Mouse (Mus musculus) embryo, embryonic 11.5 days (tissue): ENCODE measurements around the gene Cmtm1.
A peak's percentile ranks its signal among the peaks of the same experiment; 100 is the strongest.
"Not testable (repeated sequence)": the region's sequence is repeated elsewhere in the genome, so short reads cannot be mapped to it uniquely, and the experiment has no call there.

ENCODE experiments used
- DNase-seq: peaks from one replicate; pipeline ENCODE4 v3.0.0-alpha.2; 2012; ENCODE audit warnings: low read depth, low spot score

Cmtm1 gene

GRCm38 (mm10) chr8:104321267-104321666 is 11.3 kb upstream of the Cmtm1 start, which contains the start of gene Gm11020:
TSS of gene Gm11020 (plus strand) at chr8:104321567.
- DNase-seq: not testable (repeated sequence)

GRCm38 (mm10) chr8:104313311-104313710 is 3.4 kb upstream of the Cmtm1 start:
- DNase-seq: no peak

GRCm38 (mm10) chr8:104312023-104312422 is 2.1 kb upstream of the Cmtm1 start:
- not testable (repeated sequence) for DNase-seq

GRCm38 (mm10) chr8:104308341-104308740 is 1.6 kb downstream of the Cmtm1 start:
- not testable (repeated sequence) for DNase-seq

- DNase-seq: no peak
Measured at GRCm38 (mm10) chr8:104304962-104305361, 5.0 kb downstream of the Cmtm1 start.

GRCm38 (mm10) chr8:104302536-104302935 is 7.4 kb downstream of the Cmtm1 start:
- not testable (repeated sequence) for DNase-seq

GRCm38 (mm10) chr8:104301577-104301976 is 8.4 kb downstream of the Cmtm1 start:
- DNase-seq: not testable (repeated sequence)

- no peak for DNase-seq
Measured at GRCm38 (mm10) chr8:104294396-104294795, 15.5 kb downstream of the Cmtm1 start.

- DNase-seq: not testable (repeated sequence)
Measured at GRCm38 (mm10) chr8:104293081-104293480, 16.9 kb downstream of the Cmtm1 start, which contains the start of gene Cmtm2a. TSS of gene Cmtm2a (minus strand) at chr8:104293181.

- DNase-seq: no peak
Measured at GRCm38 (mm10) chr8:104268937-104269440, 41.0 kb downstream of the Cmtm1 start.

GRCm38 (mm10) chr8:104268368-104268767 is 41.6 kb downstream of the Cmtm1 start:
- DNase-seq: no peak

- DNase-seq: not testable (repeated sequence)
Measured at GRCm38 (mm10) chr8:104264271-104264935, 45.5 kb downstream of the Cmtm1 start.

GRCm38 (mm10) chr8:104261802-104262201 is 48.1 kb downstream of the Cmtm1 start:
- DNase-seq: not testable (repeated sequence)

- DNase-seq: no peak
Measured at GRCm38 (mm10) chr8:104253016-104253415, 56.9 kb downstream of the Cmtm1 start.

- no peak for DNase-seq
Measured at GRCm38 (mm10) chr8:104251461-104251860, 58.5 kb downstream of the Cmtm1 start.

GRCm38 (mm10) chr8:104250439-104251367 is 59.2 kb downstream of the Cmtm1 start, which contains the start of gene Cklf:
TSS of gene Cklf (plus strand) at chr8:104250861.
- peak; percentile 91 for DNase-seq

GRCm38 (mm10) chr8:104249442-104249996 is 60.4 kb downstream of the Cmtm1 start:
- no peak for DNase-seq

GRCm38 (mm10) chr8:104248276-104248675 is 61.7 kb downstream of the Cmtm1 start, which contains the start of gene Tk2:
TSS of gene Tk2 (minus strand) at chr8:104248558.
- DNase-seq: peak; percentile 51

- no peak for DNase-seq
Measured at GRCm38 (mm10) chr8:104247908-104248275, 62.1 kb downstream of the Cmtm1 start.

GRCm38 (mm10) chr8:104247054-104247907 is 62.7 kb downstream of the Cmtm1 start:
- no peak for DNase-seq

- DNase-seq: no peak
Measured at GRCm38 (mm10) chr8:104246621-104247020, 63.3 kb downstream of the Cmtm1 start.
